Mouse (Mus musculus) forebrain, embryonic 13.5 days (tissue): ENCODE measurements around the gene Msrb3. TPM values are rescaled to one million over a fixed set of nuclear protein-coding genes. Genes with fewer than 3 reads are reported as not detected.
A peak's percentile ranks its signal among the peaks of the same experiment; 100 is the strongest.

ENCODE experiments used
- ATAC-seq: fragments of 200-750 bp; cut with Nextera tagmentation; 2 replicates; pipeline ENCODE4 v1.8.0; 2017
- H3K27ac ChIP-seq: fragments of 300-500 bp; sonication (generic); 2 replicates; pipeline ENCODE4 v1.5.1; 2015; ENCODE audit warnings: inconsistent platforms, mild to moderate bottlenecking, moderate library complexity
- H3K27me3 ChIP-seq: fragments of 300-500 bp; sonication (generic); 2 replicates; pipeline ENCODE4 v1.6.1; 2015; ENCODE audit warnings: mild to moderate bottlenecking, inconsistent platforms
- H3K36me3 ChIP-seq: fragments of 300-500 bp; sonication (generic); 2 replicates; pipeline ENCODE4 v1.6.1; 2015; ENCODE audit warnings: mild to moderate bottlenecking, inconsistent platforms; ENCODE audit not compliant: poor library complexity, severe bottlenecking
- H3K4me1 ChIP-seq: fragments of 300-500 bp; sonication (generic); 2 replicates; pipeline ENCODE4 v1.6.1; 2015; ENCODE audit warnings: inconsistent platforms
- H3K4me2 ChIP-seq: fragments of 300-500 bp; sonication (generic); 2 replicates; pipeline ENCODE4 v1.6.1; 2015; ENCODE audit warnings: inconsistent platforms, mild to moderate bottlenecking, moderate library complexity
- H3K4me3 ChIP-seq: fragments of 300-500 bp; sonication (generic); 2 replicates; pipeline ENCODE4 v1.5.1; 2015; ENCODE audit warnings: mild to moderate bottlenecking, inconsistent platforms
- H3K9ac ChIP-seq: fragments of 300-500 bp; sonication (generic); 2 replicates; pipeline ENCODE4 v1.6.1; 2015; ENCODE audit warnings: mild to moderate bottlenecking, inconsistent platforms
- H3K9me3 ChIP-seq: fragments of 300-500 bp; sonication (generic); replicated peaks from 2 replicates; pipeline ENCODE4 v1.6.1; 2016; ENCODE audit warnings: inconsistent platforms
- WGBS: fragments of 180-500 bp; shearing (Covaris S2); methylation state at CpG from one replicate; pipeline ENCODE4 v1.1.7; 2015; 5-methylcytosine and 5-hydroxymethylcytosine counted together
- polyA plus RNA-seq: library from polyadenylated mRNA; unstranded; fragments of >200 nt; fragmentation: Nextera tagmentation; extraction: Ambion mirVana; gene quantifications from 2 replicates; pipeline ENCODE4 v1.2.1, GENCODE M21; 2015

Gene Msrb3
- polyA plus RNA-seq, 1 experiment from 2014 or later: 3.1 TPM

GRCm38 (mm10) chr10:120914948-120915631, 16.2 kb upstream of the Msrb3 start:
- Histone ChIP-seq H3K4me1 (0 out of 2 replicates have a peak, but pooled peaks cover 3% of the 10 kb centered on the region), H3K4me3 (no peak overlapping the region), H3K9me3 (no peaks in the 10 kb centered on the region), H3K9ac (no peak overlapping the region), H3K27ac (no peak overlapping the region), H3K4me2 (no peak overlapping the region), H3K27me3 (no peaks in the 10 kb centered on the region), H3K36me3 (no peaks in the 10 kb centered on the region)
- no peak for ATAC-seq
- 55% methylated on average over 15 of the region's 15 CpGs for WGBS

- Histone ChIP-seq H3K9ac (no peak overlapping the region), H3K27ac (no peak overlapping the region), H3K4me3 (no peak overlapping the region), H3K27me3 (no peaks in the 10 kb centered on the region), H3K4me1 (0 out of 2 replicates have a peak, but pooled peaks cover 3% of the 10 kb centered on the region), H3K36me3 (no peaks in the 10 kb centered on the region), H3K4me2 (no peak overlapping the region), H3K9me3 (no peaks in the 10 kb centered on the region)
- WGBS: 89% methylated on average over 7 of the region's 7 CpGs
- ATAC-seq: no peak
Observed at GRCm38 (mm10) chr10:120914286-120914685, 15.4 kb upstream of the Msrb3 start.

- Histone ChIP-seq H3K27ac (no peak overlapping the region), H3K9ac (no peak overlapping the region), H3K9me3 (no peaks in the 10 kb centered on the region), H3K4me2 (no peak overlapping the region), H3K4me3 (no peak overlapping the region), H3K27me3 (no peaks in the 10 kb centered on the region), H3K4me1 (0 out of 2 replicates have a peak, but pooled peaks cover 3% of the 10 kb centered on the region), H3K36me3 (no peaks in the 10 kb centered on the region)
- no peak for ATAC-seq
- 88% methylated on average over 7 of the region's 7 CpGs for WGBS
Observed at GRCm38 (mm10) chr10:120913796-120914195, 14.9 kb upstream of the Msrb3 start.

- ATAC-seq: no peak
- Histone ChIP-seq H3K36me3 (no peaks in the 10 kb centered on the region), H3K4me1 (0 out of 2 replicates have a peak, but pooled peaks cover 3% of the 10 kb centered on the region), H3K4me3 (no peak overlapping the region), H3K4me2 (no peak overlapping the region), H3K27ac (no peak overlapping the region), H3K27me3 (no peaks in the 10 kb centered on the region), H3K9ac (no peak overlapping the region), H3K9me3 (no peaks in the 10 kb centered on the region)
- WGBS: 90% methylated on average over 4 of the region's 4 CpGs
Observed at GRCm38 (mm10) chr10:120911971-120912370, 13.1 kb upstream of the Msrb3 start.

GRCm38 (mm10) chr10:120908776-120909574, 10.1 kb upstream of the Msrb3 start:
- Histone ChIP-seq H3K4me2 (no peak overlapping the region), H3K9ac (no peak overlapping the region), H3K36me3 (no peaks in the 10 kb centered on the region), H3K4me1 (no peaks in the 10 kb centered on the region), H3K27me3 (no peaks in the 10 kb centered on the region), H3K9me3 (peaks cover 4% of the 10 kb centered on the region; the same call in 1 of the 2 replicates), H3K4me3 (no peak overlapping the region), H3K27ac (no peak overlapping the region)
- 90% methylated on average over 11 of the region's 11 CpGs for WGBS
- ATAC-seq: no peak

GRCm38 (mm10) chr10:120904676-120905075, 5.8 kb upstream of the Msrb3 start:
- ATAC-seq: no peak
- no peak overlapping the region for H3K27ac ChIP-seq
- H3K36me3 ChIP-seq: no peaks in the 10 kb centered on the region
- 92% methylated on average over 10 of the region's 10 CpGs for WGBS
- H3K4me3 ChIP-seq: no peak overlapping the region
- H3K9me3 ChIP-seq: peaks cover 4% of the 10 kb centered on the region; the same call in 1 of the 2 replicates
- no peak overlapping the region for H3K9ac ChIP-seq
- H3K4me1 ChIP-seq: peaks cover 9% of the 10 kb centered on the region; the same call in 1 of the 2 replicates
- peaks cover 10% of the 10 kb centered on the region for H3K27me3 ChIP-seq
- no peak overlapping the region for H3K4me2 ChIP-seq

GRCm38 (mm10) chr10:120903843-120904468, 5.1 kb upstream of the Msrb3 start:
- 82% methylated on average over 4 of the region's 4 CpGs for WGBS

GRCm38 (mm10) chr10:120901746-120902145, 2.8 kb upstream of the Msrb3 start:
- no peak for ATAC-seq
- 75% methylated on average over 9 of the region's 9 CpGs for WGBS
- H3K9ac ChIP-seq: no peak overlapping the region

More at GRCm38 (mm10) chr10:120903843-120904468, 5.1 kb upstream of the Msrb3 start:
- Histone ChIP-seq H3K36me3 (no peaks in the 10 kb centered on the region), H3K27me3 (peaks cover 13% of the 10 kb centered on the region), H3K9ac (no peak overlapping the region), H3K4me3 (no peak overlapping the region), H3K4me2 (no peak overlapping the region), H3K9me3 (peaks cover 4% of the 10 kb centered on the region; the same call in 1 of the 2 replicates), H3K4me1 (peaks cover 13% of the 10 kb centered on the region; the same call in 1 of the 2 replicates), H3K27ac (no peak overlapping the region)
- ATAC-seq: no peak

GRCm38 (mm10) chr10:120900096-120900495, 1.2 kb upstream of the Msrb3 start:
- Histone ChIP-seq H3K27ac (no peak overlapping the region), H3K9me3 (no peaks in the 10 kb centered on the region), H3K4me2 (no peak overlapping the region), H3K27me3 (peaks cover 36% of the 10 kb centered on the region), H3K36me3 (no peaks in the 10 kb centered on the region), H3K9ac (no peak overlapping the region), H3K4me3 (no peak overlapping the region), H3K4me1 (peaks cover 15% of the 10 kb centered on the region; the same call in 1 of the 2 replicates)
- WGBS: 63% methylated on average over 13 of the region's 13 CpGs
- no peak; the same call in 1 of the 2 replicates for ATAC-seq

More at GRCm38 (mm10) chr10:120901746-120902145, 2.8 kb upstream of the Msrb3 start:
- peaks cover 15% of the 10 kb centered on the region; the same call in 1 of the 2 replicates for H3K4me1 ChIP-seq
- H3K36me3 ChIP-seq: no peaks in the 10 kb centered on the region
- H3K4me3 ChIP-seq: no peak overlapping the region
- peaks cover 30% of the 10 kb centered on the region for H3K27me3 ChIP-seq
- no peak overlapping the region for H3K4me2 ChIP-seq
- H3K27ac ChIP-seq: no peak overlapping the region
- peaks cover 4% of the 10 kb centered on the region; the same call in 1 of the 2 replicates for H3K9me3 ChIP-seq

GRCm38 (mm10) chr10:120898357-120898756, 544 bp downstream of the Msrb3 start:
- Histone ChIP-seq H3K27ac (no peak overlapping the region), H3K4me1 (peaks cover 15% of the 10 kb centered on the region; the same call in 1 of the 2 replicates), H3K36me3 (no peaks in the 10 kb centered on the region), H3K9me3 (no peaks in the 10 kb centered on the region), H3K4me3 (peak overlapping the region; percentile 59), H3K27me3 (peaks cover 36% of the 10 kb centered on the region), H3K4me2 (peak overlapping the region; percentile 95), H3K9ac (peak overlapping the region; percentile 68)
- ATAC-seq: peak; percentile 39
- WGBS: 1% methylated on average over 39 of the region's 49 CpGs

- Histone ChIP-seq H3K4me1 (peaks cover 15% of the 10 kb centered on the region; the same call in 1 of the 2 replicates), H3K4me3 (no peak overlapping the region), H3K27ac (no peak overlapping the region), H3K27me3 (peaks cover 28% of the 10 kb centered on the region), H3K36me3 (no peaks in the 10 kb centered on the region), H3K9me3 (no peaks in the 10 kb centered on the region), H3K4me2 (no peak overlapping the region), H3K9ac (no peak overlapping the region)
- WGBS: 31% methylated on average over 15 of the region's 15 CpGs
- no peak for ATAC-seq
Observed at GRCm38 (mm10) chr10:120895899-120896289, 3.0 kb downstream of the Msrb3 start.
